In genomic region chr19:29120311-29120710, GRCm38 (mm10) we compare ENCODE assay signal across 22 mouse cellular contexts. TPM values are rescaled to one million over a fixed set of nuclear protein-coding genes. Genes with fewer than 3 reads are reported as not detected.
DNase-seq lines count a peak whose midpoint lies in the region; ATAC-seq and TF ChIP-seq lines count a peak whose summit lies in the region.
"Had no signal": no experiment of that assay in that cellular context is flagged by ENCODE, and none has a peak within 500 bp of the region (broad histone marks: within the 10 kb centered on the region; RNA-seq: fewer than 3 reads in every experiment).

No protein-coding gene starts in this region.

- H3K36me3 ChIP-seq in kidney, adult 2 months (ENCODE audit: control insufficient read depth, insufficient read depth, low read length) = no peaks in the 10 kb centered on the region
- peaks cover 16% of the 10 kb centered on the region; the same call in 1 of the 2 replicates for H3K36me3 ChIP-seq in kidney, postnatal 0 days (ENCODE audit: insufficient read depth, low read length)
- H3K36me3 ChIP-seq in liver, postnatal 0 days (replicated peaks; ENCODE audit: insufficient read depth, low read length) = peaks cover 40% of the 10 kb centered on the region
- H3K36me3 ChIP-seq in liver, embryonic 12.5 days = peaks cover 98% of the 10 kb centered on the region

- no peak overlapping the region for H3K9ac ChIP-seq in kidney, postnatal 0 days (ENCODE audit: low read depth, low read length)
- H3K9ac ChIP-seq in liver, postnatal 0 days (replicated peaks) = no peak overlapping the region
- H3K9ac ChIP-seq in liver, embryonic 12.5 days = no peak overlapping the region
- H3K9ac ChIP-seq: embryonic facial prominence, embryonic 12.5 days; embryonic facial prominence, embryonic 15.5 days; forebrain, postnatal 0 days; hindbrain, embryonic 12.5 days had no signal

- no peak for TF ChIP-seq EP300 in liver, postnatal 0 days (IDR thresholded peaks at IDR 0.05; ENCODE audit: low read depth)

- no peak overlapping the region for H3K4me2 ChIP-seq in kidney, postnatal 0 days (ENCODE audit: low read length)
- no peak overlapping the region for H3K4me2 ChIP-seq in liver, postnatal 0 days (ENCODE audit: low read depth, low read length)
- no peak overlapping the region for H3K4me2 ChIP-seq in liver, embryonic 12.5 days
- H3K4me2 ChIP-seq: embryonic facial prominence, embryonic 12.5 days; embryonic facial prominence, embryonic 15.5 days; heart, embryonic 11.5 days; hindbrain, embryonic 12.5 days had no signal

- H3K9me3 ChIP-seq in kidney, postnatal 0 days (replicated peaks; ENCODE audit: low read length) = no peaks in the 10 kb centered on the region
- no peaks in the 10 kb centered on the region for H3K9me3 ChIP-seq in liver, postnatal 0 days (ENCODE audit: low read length)
- no peaks in the 10 kb centered on the region for H3K9me3 ChIP-seq in liver, embryonic 12.5 days (replicated peaks)
- H3K9me3 ChIP-seq: embryonic facial prominence, embryonic 12.5 days; embryonic facial prominence, embryonic 15.5 days; hindbrain, embryonic 12.5 days had no signal

- 54% methylated on average over 6 of the region's 6 CpGs for WGBS in kidney, adult 2 months
- WGBS in kidney, postnatal 0 days = 79% methylated on average over 6 of the region's 6 CpGs
- 71% methylated on average over 6 of the region's 6 CpGs for WGBS in liver, postnatal 0 days (ENCODE audit: insufficient replicate concordance)
- WGBS in liver, embryonic 12.5 days (ENCODE audit: insufficient replicate concordance) = 81% methylated on average over 6 of the region's 6 CpGs

- no peak overlapping the region for H3K4me3 ChIP-seq in kidney, adult 2 months (ENCODE audit: insufficient read depth, low read depth, low read length)
- H3K4me3 ChIP-seq in kidney, postnatal 0 days (replicated peaks; ENCODE audit: low read depth, low read length) = no peak overlapping the region
- H3K4me3 ChIP-seq in liver, postnatal 0 days (ENCODE audit: low read depth, low read length) = no peak overlapping the region
- no peak overlapping the region for H3K4me3 ChIP-seq in liver, embryonic 12.5 days
- H3K4me3 ChIP-seq: embryonic facial prominence, embryonic 12.5 days; embryonic facial prominence, embryonic 15.5 days; gastrocnemius, adult 2 months; hindbrain, embryonic 12.5 days had no signal

- peak; percentile 64 for DNase-seq in kidney, adult 2 months
- DNase-seq in kidney, postnatal 4 days = no peak
- DNase-seq in kidney, postnatal 0 days (ENCODE audit: low spot score) = no peak
- no peak for DNase-seq in kidney, postnatal 25 days
- no peak for DNase-seq in liver, postnatal 0 days
- DNase-seq: adrenal gland, adult 2 months; adrenal gland, postnatal 14 days; cerebellum, adult 11 months; cerebellum, adult 2 months; cerebellum, adult 9-11 months; cerebellum, postnatal 25 days; forebrain, postnatal 0 days; gastrocnemius, adult 2 months; gastrocnemius, postnatal 14 days; heart, adult 11 months had no signal

- TF ChIP-seq CTCF in kidney, adult 2 months (conservative IDR thresholded peaks at IDR 0.05; ENCODE audit: insufficient read depth, insufficient read length, low read depth, low read length) = no peak
- TF ChIP-seq CTCF in kidney, postnatal 0 days (IDR thresholded peaks at IDR 0.05; ENCODE audit: low read depth) = no peak
- TF ChIP-seq CTCF in liver, postnatal 0 days (IDR thresholded peaks at IDR 0.05; ENCODE audit: low read depth) = no peak

- no peak for ATAC-seq in kidney, postnatal 0 days (replicated peaks; ENCODE audit: low FRiP score, low read depth)
- peak; percentile 38; the same call in 1 of the 2 replicates for ATAC-seq in liver, postnatal 0 days
- ATAC-seq in liver, embryonic 12.5 days = no peak
- ATAC-seq: CD4-positive, CD25-positive, alpha-beta regulatory T cell, adult 4 months; forebrain, embryonic 14.5 days; forebrain, postnatal 0 days had no signal

- no peak for TF ChIP-seq POLR2A in kidney, adult 2 months (IDR thresholded peaks at IDR 0.05; ENCODE audit: low read depth, low read length)

- H3K4me1 ChIP-seq in kidney, adult 2 months (ENCODE audit: control insufficient read depth, insufficient read depth, low read length) = peaks cover 11% of the 10 kb centered on the region
- no peaks in the 10 kb centered on the region for H3K4me1 ChIP-seq in kidney, postnatal 0 days (replicated peaks; ENCODE audit: insufficient read depth, low read length)
- H3K4me1 ChIP-seq in liver, postnatal 0 days (ENCODE audit: insufficient read depth) = peaks cover 4% of the 10 kb centered on the region
- no peaks in the 10 kb centered on the region for H3K4me1 ChIP-seq in liver, embryonic 12.5 days
- H3K4me1 ChIP-seq: embryonic facial prominence, embryonic 12.5 days; embryonic facial prominence, embryonic 15.5 days; hindbrain, embryonic 12.5 days had no signal

- no peaks in the 10 kb centered on the region for H3K27me3 ChIP-seq in kidney, adult 2 months (replicated peaks; ENCODE audit: control insufficient read depth, insufficient read depth, low read length)
- H3K27me3 ChIP-seq in kidney, postnatal 0 days (ENCODE audit: insufficient read depth, low read length) = no peaks in the 10 kb centered on the region
- H3K27me3 ChIP-seq in liver, postnatal 0 days (ENCODE audit: insufficient read depth, low read length) = no peaks in the 10 kb centered on the region
- no peaks in the 10 kb centered on the region for H3K27me3 ChIP-seq in liver, embryonic 12.5 days (replicated peaks)
- H3K27me3 ChIP-seq: embryonic facial prominence, embryonic 12.5 days; embryonic facial prominence, embryonic 15.5 days; hindbrain, embryonic 12.5 days had no signal

- peak overlapping the region; percentile 78 for H3K27ac ChIP-seq in kidney, adult 2 months (ENCODE audit: insufficient read depth, low read depth, low read length)
- peak overlapping the region; percentile 47; the same call in 1 of the 2 replicates for H3K27ac ChIP-seq in kidney, postnatal 0 days
- no peak overlapping the region for H3K27ac ChIP-seq in liver, postnatal 0 days (ENCODE audit: low read depth)
- H3K27ac ChIP-seq in liver, embryonic 12.5 days = no peak overlapping the region
- H3K27ac ChIP-seq: embryonic facial prominence, embryonic 12.5 days; embryonic facial prominence, embryonic 15.5 days; gastrocnemius, adult 2 months; hindbrain, embryonic 12.5 days had no signal

RNA-seq across cellular contexts. Expression of gene Rcl1, which starts 19.1 kb away (rescaled TPM):
- polyA plus RNA-seq in kidney, adult 2 months (2012; rRNA removed) = 16.9 and 17.6 TPM in 2 replicates
- polyA plus RNA-seq in kidney, postnatal 0 days (2015; fragmentation: Nextera tagmentation; extraction: Ambion mirVana) = 42.7 and 48.4 TPM in 2 replicates
- polyA plus RNA-seq in liver, postnatal 0 days (2015; fragmentation: Nextera tagmentation; extraction: Ambion mirVana) = 78.3 and 79.2 TPM in 2 replicates
- polyA plus RNA-seq in liver, embryonic 12.5 days (2016; fragmentation: Nextera tagmentation; extraction: Ambion mirVana) = 81.1 and 83.7 TPM in 2 replicates

Comparison
In these comparisons a context has a peak if more than half of its experiments do, and no peak if none do; other contexts are left out.
1. H3K27ac ChIP-seq: peak in kidney, adult 2 months (single experiment) and kidney, postnatal 0 days (single experiment); none in liver, postnatal 0 days (single experiment) and liver, embryonic 12.5 days (single experiment).